Mouse (Mus musculus) bone marrow macrophage, adult 2 months (primary cell): ENCODE measurements around the gene Chchd3.

ENCODE experiments used
- CTCF ChIP-seq: IDR thresholded peaks from 2 replicates; pipeline ENCODE4 v1.5.1; 2012; ENCODE audit warnings: low read depth, mild to moderate bottlenecking, low read length, moderate library complexity
- POLR2A ChIP-seq: IDR thresholded peaks from 2 replicates; pipeline ENCODE4 v1.6.1; 2012; ENCODE audit warnings: mild to moderate bottlenecking, low read depth, low read length, borderline replicate concordance

- TF ChIP-seq CTCF = no peak
- TF ChIP-seq POLR2A = no peak
Observed at GRCm38 (mm10) chr6:33055663-33056062, 4.4 kb downstream of the Chchd3 start.
